Comparison of ENCODE assay signal across 8 mouse cellular contexts in the genomic region with DNA sequence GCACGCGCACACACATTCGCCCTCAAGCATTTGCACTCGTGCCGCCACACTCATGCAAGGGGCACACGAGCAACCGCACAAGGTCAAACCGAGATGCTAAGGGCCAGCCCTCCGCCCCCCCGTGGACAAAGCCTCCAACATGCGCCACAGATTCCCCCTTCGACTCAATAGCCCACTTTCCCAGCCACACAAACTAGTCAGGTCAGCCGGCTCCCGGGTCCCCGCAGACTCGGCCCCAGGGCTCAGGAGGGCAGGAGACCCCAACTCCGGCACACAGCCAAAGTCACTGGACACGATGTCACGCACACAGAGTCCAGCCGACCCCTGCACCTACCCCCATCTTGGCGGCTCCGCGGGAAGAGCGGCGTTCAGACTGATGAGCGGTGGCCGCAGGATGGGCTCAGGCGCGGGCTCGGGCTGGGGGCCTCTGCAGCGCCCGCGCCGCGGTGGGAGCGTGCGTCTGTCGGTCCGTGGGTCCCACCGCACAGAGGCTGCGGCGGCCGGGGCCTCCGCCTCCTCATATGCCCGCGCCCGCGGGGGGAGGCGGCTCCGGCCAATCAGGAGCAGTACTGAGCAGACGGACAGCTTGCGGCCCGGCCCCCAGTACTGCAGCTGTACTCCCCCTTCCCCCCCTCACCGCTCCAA. TPM values are rescaled to one million over a fixed set of nuclear protein-coding genes. Genes with fewer than 3 reads are reported as not detected.
DNase-seq lines count a peak whose midpoint lies in the region; ATAC-seq and TF ChIP-seq lines count a peak whose summit lies in the region.

A gene (minus strand): TSS at position 538 of the 645 bp plus-strand sequence.

- peak within 1 kb of the TSS; percentile 10; the same call in 1 of the 2 replicates for H3K4me3 ChIP-seq in lung, postnatal 0 days (ENCODE audit: low read depth, low read length)
- H3K4me3 ChIP-seq in cerebellum, adult 2 months (replicated peaks; ENCODE audit: insufficient read depth, low read depth, low read length) = peak within 1 kb of the TSS; percentile 78

- ATAC-seq in lung, postnatal 0 days = peak; percentile 47
- ATAC-seq in frontal cortex, adult (ENCODE audit: low TSS enrichment) = peak; percentile 22

- H3K36me3 ChIP-seq in lung, postnatal 0 days (ENCODE audit: insufficient read depth, low read length) = no peaks in the 10 kb centered on the region

- peaks cover 47% of the 10 kb centered on the region for H3K27me3 ChIP-seq in lung, postnatal 0 days (replicated peaks; ENCODE audit: insufficient read depth, low read length)
- H3K27me3 ChIP-seq in cerebellum, adult 2 months (ENCODE audit: control insufficient read depth, insufficient read depth, low read length) = no peaks in the 10 kb centered on the region

- H3K27ac ChIP-seq in lung, postnatal 0 days (ENCODE audit: low read length) = no peak within 1 kb of the TSS
- peak within 1 kb of the TSS; percentile 84 for H3K27ac ChIP-seq in cerebellum, adult 2 months (ENCODE audit: insufficient read depth, low read length)

- H3K9me3 ChIP-seq in lung, postnatal 0 days (ENCODE audit: low read length) = no peaks in the 10 kb centered on the region

- H3K4me1 ChIP-seq in lung, postnatal 0 days (ENCODE audit: insufficient read depth, low read depth, low read length) = no peaks in the 10 kb centered on the region
- peaks cover 28% of the 10 kb centered on the region for H3K4me1 ChIP-seq in cerebellum, adult 2 months (ENCODE audit: control insufficient read depth, insufficient read depth, low read length)

- no peak for DNase-seq in lung, postnatal 0 days (ENCODE audit: low spot score)
- no peak for DNase-seq in lung, postnatal 36 days
- peak; percentile 89 to 95 for DNase-seq in cerebellum, adult 2 months
- DNase-seq in layer of hippocampus, postnatal 25 days (ENCODE audit: extremely low spot score in 1 of 2, low spot score in 1 of 2) = peak; percentile 67 to 68
- DNase-seq in mesoderm, embryonic 11.5 days (ENCODE audit: low read depth, low spot score) = peak; percentile 53
- DNase-seq in right cerebral cortex, postnatal 4 days = peak; percentile 87
- no peak for DNase-seq in lung, postnatal 10 days

- no peak for TF ChIP-seq EP300 in lung, postnatal 0 days (IDR thresholded peaks at IDR 0.05)

- peak; percentile 88 for TF ChIP-seq POLR2A in cerebellum, adult 2 months (IDR thresholded peaks at IDR 0.05; ENCODE audit: borderline replicate concordance, insufficient read depth, low read length)

- H3K4me2 ChIP-seq in lung, postnatal 0 days (replicated peaks; ENCODE audit: low read depth, low read length) = peak within 1 kb of the TSS; percentile 32

- TF ChIP-seq CTCF in lung, postnatal 0 days (IDR thresholded peaks at IDR 0.05) = no peak
- no peak for TF ChIP-seq CTCF in cerebellum, adult 2 months (IDR thresholded peaks at IDR 0.05; ENCODE audit: borderline replicate concordance, insufficient read depth, low read depth, low read length)

- 4% methylated on average over 41 of the region's 54 CpGs for WGBS in lung, postnatal 0 days
- under 1% methylated on average over 54 of the region's 54 CpGs for WGBS in cerebellum, adult 2 months

- no peak within 1 kb of the TSS for H3K9ac ChIP-seq in lung, postnatal 0 days (replicated peaks; ENCODE audit: low read depth)

RNA-seq across cellular contexts. Expression of the gene that starts here (rescaled TPM):
- polyA plus RNA-seq in lung, postnatal 0 days (2015; fragmentation: Nextera tagmentation; extraction: Ambion mirVana) = 0.57 and 0.73 TPM in 2 replicates
- 1,466 and 1,473 TPM in 2 replicates for polyA plus RNA-seq in cerebellum, adult 2 months (2012; rRNA removed)
- 1,000 to 10,000 TPM; 2,623 to 2,665 TPM for total RNA-seq in layer of hippocampus, postnatal 25 days (2021)

Comparison
In these comparisons a context has a peak if more than half of its experiments do, and no peak if none do; other contexts are left out.
1. RNA of the gene that starts here (polyA plus RNA-seq): 1,466 to 1,473 TPM in cerebellum, adult 2 months; 0.57 to 0.73 TPM in lung, postnatal 0 days; every median in the first group is over 100 times any median in the second.
2. Peak in ATAC-seq, H3K4me3 ChIP-seq and H3K4me2 ChIP-seq in lung, postnatal 0 days; RNA of the gene not detected or under 1 TPM.
3. DNase-seq: peak in cerebellum, adult 2 months (2 of 2), layer of hippocampus, postnatal 25 days (2 of 2), mesoderm, embryonic 11.5 days (single experiment) and right cerebral cortex, postnatal 4 days (single experiment); none in lung, postnatal 0 days (single experiment), lung, postnatal 36 days (single experiment) and lung, postnatal 10 days (single experiment).